Mouse (Mus musculus): Measurements from ENCODE around the gene Btbd35f20.
"Not testable (repeated sequence)": the region's sequence is repeated elsewhere in the genome, so short reads cannot be mapped to it uniquely, and the experiment has no call there.

Btbd35f20 gene

GRCm38 (mm10) chrX:4291145-4291544 is at the start of gene Btbd35f20:
Gene Btbd35f20, minus strand, starts transcription at chrX:4291245.
- DNase-seq (ENCODE audit: low spot score in 2 of 2): not testable (repeated sequence)

All from frontal cortex, postnatal 36 days (tissue).